Mouse (Mus musculus) layer of hippocampus, postnatal 25 days (tissue): ENCODE measurements at regions not wholly inside any gene's neighbourhood (a gene's known extent, or its start where the extent isn't known, plus 50 kb on each side); places are given as distances from the start of the nearest gene placed in this dataset.
"Not testable (repeated sequence)": the region's sequence is repeated elsewhere in the genome, so short reads cannot be mapped to it uniquely, and the experiment has no call there.

ENCODE experiments used
- DNase-seq, 2 experiments: peaks; one replicate each; pipeline ENCODE4 v3.0.0; 2022; ENCODE audit warnings: mixed read lengths in 2 of 2, low spot score in 1 of 2; ENCODE audit errors: extremely low spot score in 1 of 2

DNA sequence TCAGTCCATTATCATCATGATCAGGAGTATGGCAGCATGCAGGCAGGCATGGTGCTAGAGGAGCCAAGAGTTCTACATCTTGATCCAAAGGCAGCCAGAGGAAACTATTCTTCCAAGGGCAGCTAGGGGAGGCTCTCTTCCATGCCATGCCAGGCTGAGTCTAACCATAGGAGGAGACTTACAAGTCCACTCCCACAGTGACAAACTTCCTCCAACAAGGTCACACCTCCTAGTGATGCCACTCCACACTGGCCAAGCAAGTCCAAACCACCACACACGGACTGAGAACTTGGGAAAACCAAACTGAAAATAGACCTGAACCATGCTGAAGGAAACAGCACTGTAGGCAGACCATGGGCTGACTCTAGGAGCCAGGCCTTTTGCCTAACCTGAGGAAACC lies 197.4 kb downstream of the Prex1 start:
- no peak for DNase-seq

- no peak for DNase-seq
These were observed 199.0 kb downstream of the Prex1 start for GRCm38 (mm10) chr2:166514664-166515063.

- DNase-seq, result no peak
These were observed 201.1 kb downstream of the Prex1 start for GRCm38 (mm10) chr2:166512488-166512887.

- not testable (repeated sequence) for DNase-seq
These were observed 202.2 kb downstream of the Prex1 start for GRCm38 (mm10) chr2:166511477-166511876.

- DNase-seq, result no peak
These were observed 202.9 kb downstream of the Prex1 start for GRCm38 (mm10) chr2:166510776-166511175.

GRCm38 (mm10) chr2:166509591-166509990 lies 204.0 kb downstream of the Prex1 start:
- no peak for DNase-seq

DNA sequence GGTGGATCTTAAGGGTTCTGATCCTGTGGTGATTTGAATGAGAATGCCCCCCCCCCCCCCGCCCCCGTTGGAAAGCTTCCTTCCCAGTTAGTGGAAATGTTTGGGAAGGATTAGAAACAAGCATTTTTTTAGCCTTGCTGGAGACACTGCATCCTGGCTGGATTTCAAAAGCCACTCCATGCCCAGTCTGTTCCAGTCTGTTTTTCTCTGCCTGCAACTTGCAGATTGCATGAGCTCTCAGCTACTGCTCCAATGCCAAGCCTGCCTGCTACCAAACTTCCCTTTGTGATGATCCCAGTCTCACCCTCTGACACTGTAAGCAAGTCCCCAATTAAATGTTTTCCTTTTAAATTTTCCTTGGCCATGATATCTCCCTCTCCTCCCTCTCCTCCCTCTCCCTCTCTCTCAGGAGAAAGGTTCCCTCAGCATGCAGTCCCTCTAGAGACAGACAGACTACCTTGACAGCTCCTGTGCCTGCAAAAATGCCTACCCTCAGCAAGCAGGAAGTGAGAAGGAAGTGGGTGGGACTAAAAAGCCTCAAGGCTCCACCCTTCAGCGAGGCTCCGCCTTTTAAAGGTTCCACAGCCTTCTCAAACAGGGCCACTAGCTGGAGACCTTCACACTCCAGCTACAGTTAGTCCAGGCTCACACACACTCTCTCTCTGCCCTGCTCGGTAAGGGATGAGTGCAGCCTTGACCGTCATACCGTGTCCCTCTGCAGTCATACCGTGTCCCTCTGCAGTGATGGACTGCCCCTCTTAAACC lies 204.8 kb downstream of the Prex1 start:
- DNase-seq, result no peak

DNA sequence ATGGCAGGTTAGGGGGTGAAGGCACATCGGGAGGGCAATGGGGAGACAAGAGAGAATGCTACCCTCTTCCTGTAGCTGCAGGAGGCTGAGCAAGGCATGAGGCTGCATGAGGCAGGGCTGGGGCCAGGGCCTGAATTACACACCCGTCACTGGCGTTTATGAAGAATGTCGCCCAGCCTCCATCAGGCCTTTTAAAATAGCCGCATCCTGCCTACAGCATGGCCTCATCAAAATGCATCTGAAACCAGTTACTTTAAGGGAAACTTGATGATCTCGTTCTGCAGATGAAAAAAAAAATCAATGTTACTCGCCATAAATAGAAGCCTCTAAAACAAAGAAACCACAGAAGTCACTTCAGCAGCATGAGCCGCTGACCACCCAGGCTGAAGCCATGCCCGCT lies 208.3 kb downstream of the Prex1 start:
- DNase-seq, result no peak

DNA sequence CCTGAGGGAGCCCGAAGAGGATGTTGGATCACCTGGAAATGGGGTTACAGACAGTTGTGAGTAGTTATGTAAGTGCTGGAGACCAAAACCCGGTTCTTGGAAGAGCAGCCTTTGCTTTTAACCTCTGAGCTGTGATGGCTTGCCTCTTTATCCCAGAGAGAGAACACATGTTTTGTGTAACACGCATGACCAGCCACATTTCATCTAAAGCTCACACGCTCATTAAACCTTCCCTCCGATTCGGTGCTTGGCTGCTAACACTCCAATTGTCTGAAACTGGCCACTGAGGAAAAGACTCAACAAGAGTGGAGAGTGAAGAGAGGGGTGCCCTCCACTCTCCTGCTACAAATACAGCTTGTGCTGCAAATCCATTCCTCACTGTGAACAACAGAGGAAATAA lies 210.0 kb downstream of the Prex1 start:
- no peak for DNase-seq

- no peak for DNase-seq
These were observed 220.7 kb downstream of the Prex1 start for GRCm38 (mm10) chr2:166492895-166493294.

- no peak for DNase-seq
These were observed 221.2 kb downstream of the Prex1 start for GRCm38 (mm10) chr2:166492421-166492820.

GRCm38 (mm10) chr2:166491861-166492260 lies 221.8 kb downstream of the Prex1 start:
- DNase-seq, result no peak

GRCm38 (mm10) chr2:166489041-166489872 lies 224.4 kb downstream of the Prex1 start:
- DNase-seq, result no peak

DNA sequence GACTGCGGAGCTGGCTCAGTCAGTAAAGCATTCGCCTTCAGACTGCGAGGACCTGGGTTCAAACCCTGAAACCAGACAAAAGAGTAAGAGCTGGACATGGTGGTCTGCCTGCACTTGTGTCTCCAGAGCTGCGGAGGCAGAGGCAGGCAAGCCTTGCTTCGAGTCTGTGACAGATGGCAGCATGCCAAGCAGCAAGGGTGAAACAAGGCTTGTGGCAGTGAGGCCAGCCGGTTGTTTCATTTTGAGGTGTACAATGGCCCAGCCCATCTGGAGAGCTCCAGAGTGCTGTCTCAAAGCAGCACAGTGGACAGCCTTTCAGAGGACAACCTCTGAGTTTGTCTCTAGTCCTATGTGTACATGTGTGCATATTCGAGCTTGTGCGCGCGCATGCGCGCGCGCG lies 225.9 kb downstream of the Prex1 start:
- peak in 1 of 2 experiments; percentile 35 for DNase-seq

DNA sequence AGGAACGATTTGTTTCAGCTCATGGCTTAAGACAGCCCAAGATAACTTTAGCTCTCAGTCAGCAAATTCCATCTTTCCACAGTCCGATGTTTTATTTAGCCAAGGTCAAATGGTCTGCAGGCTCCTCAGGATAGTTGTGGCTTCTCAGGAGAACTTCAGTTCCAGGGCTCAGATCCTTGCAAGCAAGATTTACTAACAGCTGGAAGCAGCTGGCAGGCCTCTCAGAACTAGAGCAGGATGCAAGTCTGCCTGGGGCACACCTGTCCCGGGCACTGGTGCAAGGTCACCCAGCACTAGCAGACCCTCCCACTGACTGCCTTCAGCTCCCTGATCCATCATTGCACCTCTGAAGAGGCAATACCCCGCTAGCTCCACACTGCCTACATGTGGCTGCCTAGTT lies 227.8 kb downstream of the Prex1 start:
- DNase-seq, result no peak

DNA sequence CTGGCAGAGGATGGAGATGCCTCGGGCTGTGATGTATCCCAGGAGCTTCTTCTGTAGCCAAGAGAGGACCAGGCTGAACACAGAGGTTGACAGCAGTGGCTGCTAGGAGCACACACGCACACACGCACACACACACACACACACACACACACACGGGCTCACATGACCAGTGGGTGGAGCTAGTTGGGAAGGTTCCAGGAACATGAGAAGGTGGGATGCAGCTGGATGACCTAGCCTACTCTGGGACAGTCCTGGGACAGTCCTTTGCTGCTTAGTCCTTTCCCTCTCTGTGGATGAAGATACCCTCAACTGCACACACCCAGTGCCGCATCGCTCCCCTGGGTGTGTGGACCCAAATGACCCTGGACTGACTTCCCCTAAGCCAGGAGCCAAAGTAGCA lies 228.3 kb downstream of the Prex1 start:
- no peak for DNase-seq

DNA sequence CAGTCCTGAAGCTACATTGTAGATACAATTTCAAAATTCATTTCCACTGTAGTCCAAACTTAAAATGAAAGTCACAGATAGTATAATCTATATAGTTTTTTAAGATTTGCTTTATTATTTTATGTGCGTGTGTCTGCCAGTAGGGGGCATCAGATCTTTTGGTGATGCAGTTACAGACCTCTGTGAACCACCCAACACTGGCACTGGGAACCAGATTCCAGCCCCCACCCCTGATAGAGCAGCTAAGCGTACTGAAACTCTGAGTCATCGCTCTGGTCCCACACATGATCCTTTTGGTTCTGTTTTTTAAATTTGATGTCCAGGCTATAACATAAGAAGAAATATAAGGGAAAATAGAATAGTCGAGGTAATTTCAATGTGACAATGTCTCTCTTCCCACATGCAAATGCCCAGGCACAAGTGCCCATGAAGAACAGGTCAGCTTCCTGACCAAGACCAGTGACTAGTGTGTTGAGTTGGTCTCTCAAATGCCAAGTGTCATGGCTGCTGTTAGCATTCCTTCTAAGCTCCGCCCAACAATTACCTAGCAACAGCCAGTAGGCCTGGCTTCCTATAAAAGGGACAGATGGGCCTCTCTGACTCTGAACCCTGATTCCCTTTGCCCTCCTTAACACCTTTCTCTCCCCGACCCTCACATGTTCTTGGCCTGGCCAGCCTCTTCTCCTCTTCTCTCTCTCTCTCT lies 229.9 kb downstream of the Prex1 start:
- DNase-seq, result no peak

- no peak for DNase-seq
These were observed 230.7 kb downstream of the Prex1 start for GRCm38 (mm10) chr2:166482720-166483616.

- DNase-seq, result no peak
These were observed 231.9 kb downstream of the Prex1 start for GRCm38 (mm10) chr2:166481774-166482173.

DNA sequence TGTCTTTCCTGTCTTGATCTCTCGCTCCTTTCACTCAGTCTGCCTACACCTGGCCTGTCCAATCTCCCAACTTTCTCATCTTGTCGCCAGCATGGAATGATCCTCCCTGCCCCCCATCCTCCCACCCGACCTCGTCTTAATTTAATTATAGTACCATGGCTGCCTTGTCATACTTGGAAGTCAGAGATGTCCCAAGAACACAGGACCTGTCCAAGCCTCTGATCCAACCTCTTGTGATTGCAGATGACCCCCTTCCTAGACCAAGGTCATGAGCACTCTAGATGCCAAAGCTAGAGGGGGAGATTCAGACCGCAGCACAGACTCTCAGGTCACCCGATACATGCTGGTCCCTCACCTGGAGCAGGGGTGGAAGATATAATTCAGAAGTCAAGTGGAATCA lies 232.3 kb downstream of the Prex1 start:
- DNase-seq, result no peak
